Mouse (Mus musculus) retina, postnatal 7 days (tissue): Measurements from ENCODE around the gene Wdr4.

Source experiments
- DNase-seq: peaks from one replicate; pipeline ENCODE4 v3.0.0-alpha.2; 2012; ENCODE audit warnings: low read depth, low spot score

Wdr4 gene

DNA sequence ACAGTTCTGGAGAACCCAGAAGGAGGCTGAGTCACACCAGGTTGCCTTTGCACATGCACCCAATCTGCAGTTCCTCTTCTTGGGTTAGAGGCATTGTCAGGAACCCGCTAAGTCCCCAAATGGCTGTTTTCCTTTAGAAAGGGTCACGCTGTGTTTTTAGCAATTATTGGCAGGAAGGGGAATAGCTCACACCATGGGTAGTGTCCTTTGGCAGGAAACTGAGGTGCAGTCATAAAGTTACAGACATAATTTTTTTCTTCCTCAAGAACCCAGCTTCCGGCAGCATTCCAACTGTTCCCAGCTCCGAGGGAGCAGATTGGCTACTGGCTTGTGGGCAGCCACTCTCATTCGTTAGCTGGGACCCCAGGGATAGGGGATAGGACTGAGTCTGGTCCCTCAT is 72.0 kb downstream of the Wdr4 start:
- no peak for DNase-seq

GRCm38 (mm10) chr17:31445061-31445731 is 74.6 kb downstream of the Wdr4 start:
- no peak for DNase-seq
